Mouse (Mus musculus) spleen, adult 2 months (tissue): ENCODE measurements around the gene Afm. TPM values are rescaled to one million over a fixed set of nuclear protein-coding genes. Genes with fewer than 3 reads are reported as not detected.

Experiments
- DNase-seq, 2 experiments: peaks; one replicate each; pipeline versions ENCODE4 v3.0.0 to v3.0.0-alpha.2; 2012 to 2021; ENCODE audit warnings: low spot score in 2 of 2, low read depth in 1 of 2
- H3K27ac ChIP-seq: fragments of 200-500 bp; 2 replicates; pipeline ENCODE4 v1.5.1; 2012; ENCODE audit warnings: low read length, inconsistent platforms; ENCODE audit not compliant: insufficient read depth
- H3K27me3 ChIP-seq: fragments of 200-500 bp; 2 replicates; pipeline ENCODE4 v1.6.1; 2012; ENCODE audit warnings: mild to moderate bottlenecking, moderate library complexity, low read length, inconsistent platforms; ENCODE audit not compliant: control insufficient read depth, insufficient read depth
- H3K36me3 ChIP-seq: fragments of 200-500 bp; 2 replicates; pipeline ENCODE4 v1.6.1; 2012; ENCODE audit warnings: mild to moderate bottlenecking, low read length, inconsistent platforms; ENCODE audit not compliant: control insufficient read depth, insufficient read depth
- H3K4me1 ChIP-seq: fragments of 200-500 bp; 2 replicates; pipeline ENCODE4 v1.6.1; 2011; ENCODE audit warnings: inconsistent platforms; ENCODE audit not compliant: control insufficient read depth, insufficient read depth, insufficient read length
- H3K4me3 ChIP-seq: fragments of 200-500 bp; 2 replicates; pipeline ENCODE4 v1.5.1; 2011; ENCODE audit warnings: mild to moderate bottlenecking, inconsistent platforms; ENCODE audit not compliant: insufficient read depth, insufficient read length; ENCODE audit errors: extremely low read depth
- CTCF ChIP-seq: fragments of 200-500 bp; IDR thresholded peaks from 2 replicates; pipeline ENCODE4 v1.5.1; 2011; ENCODE audit warnings: mild to moderate bottlenecking, inconsistent platforms; ENCODE audit not compliant: insufficient read depth, insufficient read length, insufficient replicate concordance; ENCODE audit errors: extremely low read depth
- POLR2A ChIP-seq: fragments of 200-500 bp; IDR thresholded peaks from 2 replicates; pipeline ENCODE4 v1.6.1; 2011; ENCODE audit warnings: low read depth, low read length, inconsistent platforms
- WGBS: fragments of 180-500 bp; shearing (Covaris S2); methylation state at CpG from one replicate; pipeline ENCODE4 v1.1.7; 2018; 5-methylcytosine and 5-hydroxymethylcytosine counted together
- polyA plus RNA-seq: library from polyadenylated mRNA; depleted of rRNA; stranded (reverse); fragments of >200 nt; gene quantifications from 2 replicates; pipeline ENCODE4 v1.2.3, GENCODE M21; 2012

The Afm gene
- polyA plus RNA-seq, 1 experiment = 0.05 TPM

GRCm38 (mm10) chr5:90485597-90485996, 33.1 kb upstream of the Afm start:
- H3K27me3 ChIP-seq = no peaks in the 10 kb centered on the region
- H3K4me1 ChIP-seq = no peaks in the 10 kb centered on the region
- H3K27ac ChIP-seq = no peak overlapping the region
- DNase-seq = no peak
- H3K4me3 ChIP-seq = no peak overlapping the region
- H3K36me3 ChIP-seq = no peaks in the 10 kb centered on the region
- 93% methylated on average over 7 of the region's 7 CpGs for WGBS
- TF ChIP-seq CTCF (no peak), POLR2A (no peak)

- Histone ChIP-seq H3K27me3 (no peaks in the 10 kb centered on the region), H3K36me3 (no peaks in the 10 kb centered on the region), H3K4me3 (no peak overlapping the region), H3K27ac (no peak overlapping the region), H3K4me1 (peaks cover 5% of the 10 kb centered on the region)
- TF ChIP-seq POLR2A (no peak), CTCF (no peak)
- DNase-seq = no peak
- 94% methylated on average over 7 of the region's 7 CpGs for WGBS
Measured at GRCm38 (mm10) chr5:90488323-90488722, 30.4 kb upstream of the Afm start.

- WGBS = 88% methylated on average over 7 of the region's 7 CpGs
- no peak within 1 kb of the TSS for H3K4me3 ChIP-seq
- peaks cover 5% of the 10 kb centered on the region for H3K4me1 ChIP-seq
- no peak within 1 kb of the TSS for H3K27ac ChIP-seq
- TF ChIP-seq POLR2A (no peak), CTCF (no peak)
- H3K27me3 ChIP-seq = no peaks in the 10 kb centered on the region
- H3K36me3 ChIP-seq = no peaks in the 10 kb centered on the region
- no peak for DNase-seq
Measured at GRCm38 (mm10) chr5:90490518-90490917, 28.2 kb upstream of the Afm start, which contains the start of gene Afp. Afp (plus strand) TSS chr5:90490737.

- H3K4me1 ChIP-seq = peaks cover 5% of the 10 kb centered on the region
- peak overlapping the region; percentile 32; the same call in 1 of the 2 replicates for H3K4me3 ChIP-seq
- no peaks in the 10 kb centered on the region for H3K36me3 ChIP-seq
- no peak for TF ChIP-seq CTCF
- TF ChIP-seq POLR2A = no peak
- peak overlapping the region; percentile 62 for H3K27ac ChIP-seq
- no peaks in the 10 kb centered on the region for H3K27me3 ChIP-seq
- WGBS = 12% methylated on average over 9 of the region's 9 CpGs
- DNase-seq = peak; percentile 45 to 68
Measured at GRCm38 (mm10) chr5:90492440-90492839, 26.3 kb upstream of the Afm start.

GRCm38 (mm10) chr5:90494308-90494707, 24.4 kb upstream of the Afm start:
- 94% methylated on average over 4 of the region's 4 CpGs for WGBS
- Histone ChIP-seq H3K4me1 (peaks cover 5% of the 10 kb centered on the region), H3K27me3 (no peaks in the 10 kb centered on the region), H3K4me3 (no peak overlapping the region), H3K36me3 (no peaks in the 10 kb centered on the region), H3K27ac (no peak overlapping the region)
- TF ChIP-seq POLR2A (no peak), CTCF (no peak)
- no peak for DNase-seq

GRCm38 (mm10) chr5:90499509-90499908, 19.2 kb upstream of the Afm start:
- Histone ChIP-seq H3K27ac (no peak overlapping the region), H3K36me3 (no peaks in the 10 kb centered on the region), H3K4me3 (no peak overlapping the region), H3K27me3 (no peaks in the 10 kb centered on the region), H3K4me1 (no peaks in the 10 kb centered on the region)
- DNase-seq = no peak
- WGBS = 87% methylated on average over 7 of the region's 7 CpGs
- TF ChIP-seq POLR2A = no peak

GRCm38 (mm10) chr5:90500714-90501113, 18.0 kb upstream of the Afm start:
- Histone ChIP-seq H3K27ac (no peak overlapping the region), H3K4me1 (no peaks in the 10 kb centered on the region), H3K27me3 (no peaks in the 10 kb centered on the region), H3K36me3 (no peaks in the 10 kb centered on the region), H3K4me3 (no peak overlapping the region)
- peak; percentile 22 to 70 for DNase-seq
- TF ChIP-seq POLR2A = no peak
- peak; percentile 81; the same call in 1 of the 2 replicates for TF ChIP-seq CTCF
- 5% methylated on average over 6 of the region's 6 CpGs for WGBS

- Histone ChIP-seq H3K27ac (no peak overlapping the region), H3K4me1 (no peaks in the 10 kb centered on the region), H3K36me3 (no peaks in the 10 kb centered on the region), H3K27me3 (no peaks in the 10 kb centered on the region), H3K4me3 (no peak overlapping the region)
- no peak for DNase-seq
- WGBS = 88% methylated on average over 5 of the region's 5 CpGs
- no peak for TF ChIP-seq POLR2A
- TF ChIP-seq CTCF = no peak
Measured at GRCm38 (mm10) chr5:90501752-90502151, 17.0 kb upstream of the Afm start.
